Mouse (Mus musculus) spleen, adult 2 months (tissue): ENCODE results near the gene Dab2ip.

Source experiments
- CTCF ChIP-seq: fragments of 200-500 bp; IDR thresholded peaks from 2 replicates; pipeline ENCODE4 v1.5.1; 2011; ENCODE audit warnings: mild to moderate bottlenecking, inconsistent platforms; ENCODE audit not compliant: insufficient read depth, insufficient read length, insufficient replicate concordance; ENCODE audit errors: extremely low read depth
- POLR2A ChIP-seq: fragments of 200-500 bp; IDR thresholded peaks from 2 replicates; pipeline ENCODE4 v1.6.1; 2011; ENCODE audit warnings: low read depth, low read length, inconsistent platforms

GRCm38 (mm10) chr2:35720550-35720949, 162.5 kb downstream of the Dab2ip start:
- TF ChIP-seq CTCF (no peak), POLR2A (no peak)
